Mouse (Mus musculus) hindbrain, embryonic 15.5 days (tissue): ENCODE results near the gene Lrrc47. TPM values are rescaled to one million over a fixed set of nuclear protein-coding genes. Genes with fewer than 3 reads are reported as not detected.

Experiments used
- ATAC-seq: fragments of 200-750 bp; cut with Nextera tagmentation; 2 replicates; pipeline ENCODE4 v1.8.0; 2017; ENCODE audit warnings: low read depth, moderate number of reproducible peaks, moderate TSS enrichment; ENCODE audit not compliant: low FRiP score
- H3K27ac ChIP-seq: fragments of 300-500 bp; sonication (generic); replicated peaks from 2 replicates; pipeline ENCODE4 v1.5.1; 2015; ENCODE audit warnings: mild to moderate bottlenecking, inconsistent platforms
- H3K27me3 ChIP-seq: fragments of 300-500 bp; sonication (generic); 2 replicates; pipeline ENCODE4 v1.6.1; 2015; ENCODE audit warnings: control low read depth, inconsistent platforms
- H3K36me3 ChIP-seq: fragments of 300-500 bp; sonication (generic); 2 replicates; pipeline ENCODE4 v1.6.1; 2015; ENCODE audit warnings: control low read depth, inconsistent platforms
- H3K4me1 ChIP-seq: fragments of 300-500 bp; sonication (generic); replicated peaks from 2 replicates; pipeline ENCODE4 v1.6.1; 2015; ENCODE audit warnings: control low read depth, inconsistent platforms
- H3K4me2 ChIP-seq: fragments of 300-500 bp; sonication (generic); 2 replicates; pipeline ENCODE4 v1.6.1; 2015; ENCODE audit warnings: moderate library complexity, mild to moderate bottlenecking, inconsistent platforms
- H3K4me3 ChIP-seq: fragments of 300-500 bp; sonication (generic); 2 replicates; pipeline ENCODE4 v1.5.1; 2015; ENCODE audit warnings: mild to moderate bottlenecking, inconsistent platforms
- H3K9ac ChIP-seq: fragments of 300-500 bp; sonication (generic); 2 replicates; pipeline ENCODE4 v1.6.1; 2015; ENCODE audit warnings: inconsistent platforms
- H3K9me3 ChIP-seq: fragments of 300-500 bp; sonication (generic); 2 replicates; pipeline ENCODE4 v1.6.1; 2016; ENCODE audit warnings: control low read depth, inconsistent platforms
- WGBS: fragments of 180-500 bp; shearing (Covaris S2); methylation state at CpG from one replicate; pipeline ENCODE4 v1.1.7; 2015; 5-methylcytosine and 5-hydroxymethylcytosine counted together
- polyA plus RNA-seq: library from polyadenylated mRNA; unstranded; fragments of >200 nt; fragmentation: Nextera tagmentation; extraction: Ambion mirVana; gene quantifications from 2 replicates; pipeline ENCODE4 v1.2.1, GENCODE M21; 2015

The Lrrc47 gene
- polyA plus RNA-seq, 1 experiment from 2014 or later: 22.0 TPM

- no peak for ATAC-seq
- no peaks in the 10 kb centered on the region for H3K4me1 ChIP-seq
- peaks cover 22% of the 10 kb centered on the region for H3K36me3 ChIP-seq
Observed at GRCm38 (mm10) chr4:154005488-154005887, 6.0 kb upstream of the Lrrc47 start.

DNA sequence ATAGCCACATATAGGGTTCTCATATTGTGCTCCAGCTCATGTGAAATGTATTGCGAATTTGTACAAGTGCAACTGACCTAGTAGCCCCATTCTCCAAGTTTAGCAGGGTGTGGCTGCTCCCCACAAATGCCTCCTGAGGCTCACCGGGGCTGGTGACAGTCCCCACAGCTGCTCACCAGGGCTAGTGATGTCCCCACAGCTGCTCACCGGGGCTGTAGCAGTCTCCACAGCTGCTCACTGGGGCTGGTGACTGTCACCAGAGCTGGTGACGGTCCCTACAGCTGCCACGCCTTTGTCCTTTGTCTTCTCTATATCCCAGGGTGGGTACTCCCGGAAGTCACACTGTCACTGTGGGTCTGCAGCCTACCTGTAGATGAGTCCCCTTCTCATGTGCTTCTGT, 5.3 kb upstream of the Lrrc47 start:
- Histone ChIP-seq H3K9me3 (no peaks in the 10 kb centered on the region), H3K9ac (no peak overlapping the region), H3K4me3 (no peak overlapping the region), H3K36me3 (peaks cover 22% of the 10 kb centered on the region), H3K4me1 (peaks cover 5% of the 10 kb centered on the region; the same call in 1 of the 2 replicates), H3K27ac (no peak overlapping the region), H3K27me3 (no peaks in the 10 kb centered on the region), H3K4me2 (no peak overlapping the region)
- ATAC-seq: no peak
- 88% methylated on average over 6 of the region's 6 CpGs for WGBS

More at GRCm38 (mm10) chr4:154005488-154005887, 6.0 kb upstream of the Lrrc47 start:
- Histone ChIP-seq H3K4me2 (no peak overlapping the region), H3K4me3 (no peak overlapping the region), H3K9me3 (no peaks in the 10 kb centered on the region), H3K27ac (no peak overlapping the region), H3K27me3 (no peaks in the 10 kb centered on the region), H3K9ac (no peak overlapping the region)
- 77% methylated on average over 5 of the region's 5 CpGs for WGBS

DNA sequence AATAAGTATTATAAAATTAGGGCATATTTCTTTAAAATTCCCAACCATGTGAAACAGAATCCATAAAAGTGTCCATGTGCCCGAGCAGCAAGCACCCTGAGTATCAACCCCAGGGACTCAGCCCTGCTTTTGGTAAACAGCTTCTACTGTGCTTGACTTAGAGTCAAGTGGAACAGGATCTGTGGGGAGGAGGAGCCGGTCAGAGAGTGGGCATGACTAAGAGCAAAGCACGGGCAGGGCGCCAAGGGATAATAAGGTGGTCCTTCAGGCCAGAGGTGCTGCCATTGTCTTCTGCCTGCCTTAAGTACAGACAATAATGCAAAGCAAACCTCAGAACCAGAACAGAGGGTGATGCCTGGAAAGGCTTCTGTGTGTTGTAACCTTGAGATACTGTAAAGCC, 3.8 kb upstream of the Lrrc47 start:
- no peak overlapping the region for H3K4me2 ChIP-seq
- no peak overlapping the region for H3K4me3 ChIP-seq
- no peak overlapping the region for H3K9ac ChIP-seq
- peaks cover 22% of the 10 kb centered on the region for H3K36me3 ChIP-seq
- H3K27ac ChIP-seq: no peak overlapping the region
- WGBS: 86% methylated on average over 4 of the region's 4 CpGs
- ATAC-seq: no peak
- no peaks in the 10 kb centered on the region for H3K27me3 ChIP-seq
- H3K9me3 ChIP-seq: no peaks in the 10 kb centered on the region
- peaks cover 12% of the 10 kb centered on the region for H3K4me1 ChIP-seq

DNA sequence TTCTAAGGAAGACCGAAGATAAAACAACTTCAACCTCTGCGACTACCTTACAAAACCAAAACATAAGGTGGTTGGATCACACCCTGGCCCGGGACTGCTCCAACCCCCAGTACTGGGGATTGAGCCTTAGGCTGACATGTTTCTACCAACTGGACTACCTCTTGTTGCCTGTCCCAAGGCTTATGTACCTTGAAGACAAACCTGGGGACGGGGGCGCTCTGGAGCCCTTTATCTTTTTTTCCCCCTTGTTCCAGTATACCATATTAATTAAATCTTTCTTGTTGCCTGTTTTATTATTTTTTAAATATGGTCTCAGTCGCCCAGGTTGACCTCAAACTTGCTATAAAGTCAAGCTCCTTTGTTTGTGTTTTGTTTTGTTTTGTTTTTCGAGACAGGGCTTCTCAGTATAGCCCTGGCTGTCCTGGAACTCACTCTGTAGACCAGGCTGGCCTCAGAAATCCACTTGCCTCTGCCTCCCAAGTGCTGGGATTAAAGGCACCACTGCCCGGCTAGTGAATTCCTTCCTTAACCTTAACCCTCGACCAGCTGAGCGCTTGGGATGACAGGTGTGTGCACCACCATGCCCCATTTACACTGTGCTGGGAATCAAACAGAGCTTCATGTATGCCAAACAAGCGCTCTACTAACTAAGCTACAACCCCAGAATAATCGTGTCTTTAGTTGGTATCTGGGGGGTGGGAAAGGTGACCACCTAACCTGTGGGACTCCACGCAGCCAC, 455 bp upstream of the Lrrc47 start:
- WGBS: 25% methylated on average over 13 of the region's 13 CpGs
- Histone ChIP-seq H3K36me3 (peaks cover 13% of the 10 kb centered on the region), H3K4me3 (peak overlapping the region; percentile 97), H3K4me1 (peaks cover 26% of the 10 kb centered on the region), H3K27me3 (no peaks in the 10 kb centered on the region), H3K4me2 (peak overlapping the region; percentile 99), H3K27ac (peak overlapping the region; percentile 76), H3K9me3 (no peaks in the 10 kb centered on the region), H3K9ac (peak overlapping the region; percentile 93)
- peak; percentile 72 for ATAC-seq

DNA sequence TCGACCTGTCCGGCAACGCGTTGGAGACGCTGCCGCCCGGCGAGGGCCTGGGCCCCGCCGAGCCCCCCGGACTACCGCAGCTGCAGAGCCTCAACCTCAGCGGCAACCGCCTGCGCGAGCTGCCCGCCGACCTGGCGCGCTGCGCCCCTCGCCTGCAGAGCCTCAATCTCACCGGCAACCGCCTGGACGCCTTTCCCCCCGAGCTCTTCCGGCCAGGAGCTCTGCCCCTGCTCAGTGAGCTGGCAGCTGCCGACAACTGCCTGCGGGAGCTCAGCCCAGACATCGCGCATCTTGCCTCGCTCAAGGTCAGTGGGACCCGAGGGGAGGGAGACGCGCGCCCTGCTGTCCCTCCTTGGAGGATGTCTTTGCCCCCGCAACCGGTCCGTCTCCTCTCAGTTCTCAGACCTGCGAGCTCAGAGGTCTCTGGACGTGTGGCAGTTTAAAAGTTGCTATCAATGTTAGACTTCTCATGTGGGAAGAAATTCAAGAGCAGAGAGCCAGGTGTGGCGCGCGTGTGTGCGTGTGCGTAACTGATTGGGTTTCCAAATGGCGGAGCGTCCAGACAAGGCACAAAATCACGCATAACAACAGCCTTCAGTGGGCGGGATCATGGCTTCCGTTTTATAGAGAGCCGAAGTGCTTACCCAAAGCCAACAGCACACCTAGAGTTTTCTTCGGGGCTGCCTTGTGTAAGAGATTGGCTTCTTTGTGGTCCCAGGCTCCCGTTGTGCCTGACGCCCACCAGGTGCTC, 776 bp downstream of the Lrrc47 start:
- peaks cover 26% of the 10 kb centered on the region for H3K4me1 ChIP-seq
- H3K27ac ChIP-seq: peak overlapping the region; percentile 76
- H3K9ac ChIP-seq: peak overlapping the region; percentile 93
- H3K4me3 ChIP-seq: peak overlapping the region; percentile 97
- H3K36me3 ChIP-seq: peaks cover 17% of the 10 kb centered on the region; the same call in 1 of the 2 replicates
- H3K9me3 ChIP-seq: no peaks in the 10 kb centered on the region
- WGBS: 3% methylated on average over 55 of the region's 55 CpGs
- H3K4me2 ChIP-seq: peak overlapping the region; percentile 99
- H3K27me3 ChIP-seq: no peaks in the 10 kb centered on the region
- ATAC-seq: no peak

DNA sequence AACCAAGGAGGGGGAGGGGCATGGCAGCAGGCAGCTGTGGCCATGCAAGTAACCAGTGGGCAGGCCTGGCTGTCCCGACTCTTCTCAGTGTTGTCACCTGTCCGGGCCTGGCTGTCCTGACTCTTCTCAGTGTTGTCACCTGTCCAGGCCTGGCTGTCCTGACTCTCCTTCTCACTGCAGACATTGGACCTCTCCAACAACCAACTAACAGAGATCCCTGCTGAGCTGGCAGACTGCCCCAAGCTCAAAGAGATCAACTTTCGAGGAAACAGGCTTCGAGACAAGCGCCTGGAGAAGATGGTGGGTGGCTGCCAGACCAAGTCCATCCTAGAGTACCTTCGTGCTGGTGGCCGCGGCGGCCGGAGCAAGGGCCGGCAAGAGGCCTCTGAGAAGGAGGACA, 3.9 kb downstream of the Lrrc47 start:
- peaks cover 47% of the 10 kb centered on the region for H3K36me3 ChIP-seq
- no peak overlapping the region for H3K9ac ChIP-seq
- peaks cover 26% of the 10 kb centered on the region for H3K4me1 ChIP-seq
- H3K27ac ChIP-seq: no peak overlapping the region
- ATAC-seq: no peak
- no peaks in the 10 kb centered on the region for H3K9me3 ChIP-seq
- H3K4me3 ChIP-seq: no peak overlapping the region
- no peaks in the 10 kb centered on the region for H3K27me3 ChIP-seq
- no peak overlapping the region for H3K4me2 ChIP-seq
- 93% methylated on average over 11 of the region's 11 CpGs for WGBS

- peaks cover 5% of the 10 kb centered on the region; the same call in 1 of the 2 replicates for H3K27me3 ChIP-seq
- no peak overlapping the region for H3K27ac ChIP-seq
- no peak for ATAC-seq
- no peaks in the 10 kb centered on the region for H3K9me3 ChIP-seq
- no peak overlapping the region for H3K9ac ChIP-seq
- no peak overlapping the region for H3K4me2 ChIP-seq
- H3K36me3 ChIP-seq: peaks cover 60% of the 10 kb centered on the region
- H3K4me1 ChIP-seq: peaks cover 9% of the 10 kb centered on the region; the same call in 1 of the 2 replicates
- H3K4me3 ChIP-seq: no peak overlapping the region
- WGBS: 68% methylated on average over 7 of the region's 7 CpGs
Observed at GRCm38 (mm10) chr4:154019571-154019970, 8.0 kb downstream of the Lrrc47 start.

DNA sequence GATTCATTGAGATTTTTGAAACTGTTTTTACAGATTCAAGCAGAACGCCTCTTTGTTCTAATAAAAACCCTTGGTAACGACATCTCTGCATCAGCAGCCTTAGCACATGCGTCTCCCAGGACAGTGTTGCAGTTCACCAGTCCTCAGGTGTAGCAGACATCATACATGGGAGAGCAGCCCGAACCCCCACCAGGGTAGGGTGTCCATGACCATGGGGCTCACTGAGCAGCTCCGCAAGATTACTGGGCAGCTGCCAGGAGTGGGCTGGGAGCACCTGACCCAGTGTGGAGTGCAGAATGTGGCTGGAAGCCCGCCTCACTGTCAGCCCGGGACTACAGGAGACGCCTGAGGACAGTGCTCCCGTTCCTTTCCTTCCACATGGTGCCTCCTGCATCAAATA, 9.9 kb downstream of the Lrrc47 start:
- Histone ChIP-seq H3K4me3 (no peak overlapping the region), H3K27me3 (peaks cover 5% of the 10 kb centered on the region; the same call in 1 of the 2 replicates), H3K36me3 (peaks cover 53% of the 10 kb centered on the region), H3K27ac (no peak overlapping the region), H3K9ac (no peak overlapping the region), H3K9me3 (no peaks in the 10 kb centered on the region), H3K4me2 (no peak overlapping the region), H3K4me1 (peaks cover 27% of the 10 kb centered on the region)
- ATAC-seq: no peak
- 94% methylated on average over 9 of the region's 9 CpGs for WGBS

GRCm38 (mm10) chr4:154022407-154022806, 10.9 kb downstream of the Lrrc47 start:
- Histone ChIP-seq H3K4me3 (no peak overlapping the region), H3K36me3 (peaks cover 43% of the 10 kb centered on the region), H3K27ac (no peak overlapping the region), H3K4me1 (peaks cover 27% of the 10 kb centered on the region), H3K9ac (no peak overlapping the region), H3K27me3 (peaks cover 5% of the 10 kb centered on the region; the same call in 1 of the 2 replicates), H3K9me3 (no peaks in the 10 kb centered on the region), H3K4me2 (no peak overlapping the region)
- WGBS: 79% methylated on average over 4 of the region's 4 CpGs
- ATAC-seq: 0 out of 2 replicates have a peak, but pooled peaks have one; percentile 11

- H3K27ac ChIP-seq: no peak overlapping the region
Observed at GRCm38 (mm10) chr4:154022844-154023243, 11.3 kb downstream of the Lrrc47 start.

DNA sequence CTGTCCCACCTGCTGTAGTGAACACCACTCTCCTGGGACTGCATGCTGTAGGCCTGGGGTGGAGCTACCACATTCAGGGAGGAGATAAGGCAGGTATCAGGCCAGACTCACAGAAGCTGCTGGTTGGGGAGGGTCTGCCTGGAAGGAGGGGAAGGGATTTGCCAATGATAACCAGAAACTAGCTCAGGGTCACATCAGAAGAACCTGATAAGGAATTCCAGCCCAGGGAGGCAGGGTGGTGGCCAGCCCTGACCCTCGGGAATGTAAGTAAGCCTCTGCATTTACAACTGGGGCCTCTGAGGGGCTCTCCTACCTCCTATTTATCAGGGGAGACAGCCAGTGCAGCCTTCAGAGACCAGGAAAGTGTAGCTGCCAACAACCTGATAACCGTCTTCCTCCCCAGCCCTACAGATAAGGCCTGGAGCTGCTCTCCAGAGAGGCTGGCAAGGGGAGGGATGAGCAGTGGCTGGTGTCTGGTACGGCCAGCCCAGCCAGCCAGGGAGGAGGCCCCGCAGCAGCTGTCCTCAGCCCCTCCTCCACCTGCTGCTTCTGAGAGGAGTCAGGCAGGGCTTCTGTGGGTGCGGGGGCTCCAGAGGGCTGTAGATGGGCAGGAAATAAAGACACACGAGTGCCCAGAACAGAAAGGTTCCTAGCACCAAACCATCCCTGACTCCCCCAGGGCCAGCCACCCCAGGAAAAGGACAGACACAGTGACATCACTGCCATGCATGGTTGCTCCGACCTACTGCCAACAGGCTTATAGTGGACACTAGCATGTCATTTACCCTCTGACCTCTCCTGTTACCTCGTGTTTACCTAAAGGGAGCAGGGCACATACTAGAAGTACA, 12.4 kb downstream of the Lrrc47 start:
- Histone ChIP-seq H3K4me3 (no peak overlapping the region), H3K9ac (no peak overlapping the region), H3K36me3 (peaks cover 29% of the 10 kb centered on the region), H3K4me2 (no peak overlapping the region), H3K9me3 (no peaks in the 10 kb centered on the region), H3K27me3 (peaks cover 5% of the 10 kb centered on the region; the same call in 1 of the 2 replicates), H3K4me1 (peaks cover 27% of the 10 kb centered on the region), H3K27ac (no peak overlapping the region)
- ATAC-seq: no peak
- 27% methylated on average over 8 of the region's 8 CpGs for WGBS

More at GRCm38 (mm10) chr4:154022844-154023243, 11.3 kb downstream of the Lrrc47 start:
- peaks cover 40% of the 10 kb centered on the region for H3K36me3 ChIP-seq
- peaks cover 5% of the 10 kb centered on the region; the same call in 1 of the 2 replicates for H3K27me3 ChIP-seq
- no peak overlapping the region for H3K9ac ChIP-seq
- peaks cover 27% of the 10 kb centered on the region for H3K4me1 ChIP-seq
- H3K4me2 ChIP-seq: no peak overlapping the region
- no peak for ATAC-seq
- H3K9me3 ChIP-seq: no peaks in the 10 kb centered on the region
- H3K4me3 ChIP-seq: no peak overlapping the region
- 23% methylated on average over 4 of the region's 4 CpGs for WGBS
